Mouse (Mus musculus) spleen, adult 2 months (tissue): ENCODE results near the gene Slain1. TPM values are rescaled to one million over a fixed set of nuclear protein-coding genes. Genes with fewer than 3 reads are reported as not detected.

Source experiments
- DNase-seq, 2 experiments: peaks; one replicate each; pipeline versions ENCODE4 v3.0.0 to v3.0.0-alpha.2; 2012 to 2021; ENCODE audit warnings: low spot score in 2 of 2, low read depth in 1 of 2
- H3K27ac ChIP-seq: fragments of 200-500 bp; 2 replicates; pipeline ENCODE4 v1.5.1; 2012; ENCODE audit warnings: low read length, inconsistent platforms; ENCODE audit not compliant: insufficient read depth
- H3K27me3 ChIP-seq: fragments of 200-500 bp; 2 replicates; pipeline ENCODE4 v1.6.1; 2012; ENCODE audit warnings: mild to moderate bottlenecking, moderate library complexity, low read length, inconsistent platforms; ENCODE audit not compliant: control insufficient read depth, insufficient read depth
- H3K36me3 ChIP-seq: fragments of 200-500 bp; 2 replicates; pipeline ENCODE4 v1.6.1; 2012; ENCODE audit warnings: mild to moderate bottlenecking, low read length, inconsistent platforms; ENCODE audit not compliant: control insufficient read depth, insufficient read depth
- H3K4me1 ChIP-seq: fragments of 200-500 bp; 2 replicates; pipeline ENCODE4 v1.6.1; 2011; ENCODE audit warnings: inconsistent platforms; ENCODE audit not compliant: control insufficient read depth, insufficient read depth, insufficient read length
- H3K4me3 ChIP-seq: fragments of 200-500 bp; 2 replicates; pipeline ENCODE4 v1.5.1; 2011; ENCODE audit warnings: mild to moderate bottlenecking, inconsistent platforms; ENCODE audit not compliant: insufficient read depth, insufficient read length; ENCODE audit errors: extremely low read depth
- CTCF ChIP-seq: fragments of 200-500 bp; IDR thresholded peaks from 2 replicates; pipeline ENCODE4 v1.5.1; 2011; ENCODE audit warnings: mild to moderate bottlenecking, inconsistent platforms; ENCODE audit not compliant: insufficient read depth, insufficient read length, insufficient replicate concordance; ENCODE audit errors: extremely low read depth
- POLR2A ChIP-seq: fragments of 200-500 bp; IDR thresholded peaks from 2 replicates; pipeline ENCODE4 v1.6.1; 2011; ENCODE audit warnings: low read depth, low read length, inconsistent platforms
- WGBS: fragments of 180-500 bp; shearing (Covaris S2); methylation state at CpG from one replicate; pipeline ENCODE4 v1.1.7; 2018; 5-methylcytosine and 5-hydroxymethylcytosine counted together
- polyA plus RNA-seq: library from polyadenylated mRNA; depleted of rRNA; stranded (reverse); fragments of >200 nt; gene quantifications from 2 replicates; pipeline ENCODE4 v1.2.3, GENCODE M21; 2012

Slain1 gene
- polyA plus RNA-seq, 1 experiment = 15.0 TPM

GRCm38 (mm10) chr14:103663026-103663425 is 13.0 kb downstream of the Slain1 start:
- peaks cover 8% of the 10 kb centered on the region for H3K36me3 ChIP-seq
- TF ChIP-seq POLR2A = no peak
- H3K4me3 ChIP-seq = no peak overlapping the region
- peak in 1 of 2 experiments; percentile 12 for DNase-seq
- H3K4me1 ChIP-seq = no peaks in the 10 kb centered on the region; the same call in 1 of the 2 replicates
- no peak overlapping the region for H3K27ac ChIP-seq
- H3K27me3 ChIP-seq = no peaks in the 10 kb centered on the region
- WGBS = 58% methylated on average over 7 of the region's 7 CpGs

DNA sequence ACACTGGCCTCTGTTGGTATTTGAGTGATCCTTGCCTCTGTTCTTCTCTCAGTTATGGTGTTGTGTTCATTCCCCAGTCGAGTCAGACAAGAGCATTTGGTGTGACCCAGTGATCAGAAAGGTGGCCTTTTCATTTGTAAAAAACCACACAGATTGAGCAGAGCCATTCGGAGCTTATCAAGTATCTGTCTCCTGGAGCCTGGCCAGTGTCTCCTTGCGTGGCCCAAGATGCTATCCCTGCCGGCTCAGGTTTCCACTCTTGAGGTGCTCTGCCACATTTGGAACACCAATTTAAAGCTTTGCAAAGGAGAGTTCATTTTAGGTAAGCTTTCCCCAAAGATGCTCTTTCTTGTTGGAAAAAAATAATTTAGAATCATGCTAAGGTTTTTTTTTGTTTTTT is 14.4 kb downstream of the Slain1 start:
- no peaks in the 10 kb centered on the region; the same call in 1 of the 2 replicates for H3K4me1 ChIP-seq
- TF ChIP-seq CTCF (no peak), POLR2A (no peak)
- DNase-seq = no peak
- H3K36me3 ChIP-seq = peaks cover 4% of the 10 kb centered on the region
- H3K4me3 ChIP-seq = no peak overlapping the region
- H3K27me3 ChIP-seq = no peaks in the 10 kb centered on the region
- WGBS = 82% methylated on average over 4 of the region's 4 CpGs
- no peak overlapping the region for H3K27ac ChIP-seq

DNA sequence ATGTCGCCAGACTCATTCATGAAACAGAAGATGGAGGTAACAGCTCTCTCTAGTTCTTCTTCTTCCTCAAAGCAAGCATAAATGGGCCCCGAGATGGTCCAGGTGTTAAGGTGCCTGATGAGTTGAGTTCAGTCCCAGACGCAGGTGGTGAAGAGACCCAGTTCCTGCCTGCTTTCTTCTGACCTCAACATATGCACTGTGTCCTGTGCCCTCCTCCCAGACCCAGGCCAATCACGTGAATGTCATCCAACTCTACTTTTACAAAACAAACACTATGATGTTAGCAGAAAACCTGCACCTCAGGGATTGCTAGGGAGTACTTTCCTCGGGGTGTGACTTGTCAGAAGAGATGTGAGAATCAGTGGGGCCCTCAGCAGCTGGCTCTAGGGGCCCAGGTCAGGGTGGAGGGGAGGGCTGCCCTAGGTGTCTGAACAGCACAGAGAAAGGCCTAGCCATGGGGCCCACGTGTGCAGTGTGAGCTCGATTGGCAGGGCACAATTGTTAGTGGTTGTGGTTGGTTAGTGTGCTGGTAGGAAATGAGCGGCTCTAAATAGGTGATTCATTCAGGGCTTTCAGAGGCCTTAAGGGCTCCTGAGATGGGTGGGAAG is 16.4 kb downstream of the Slain1 start:
- H3K27me3 ChIP-seq = no peaks in the 10 kb centered on the region
- no peak overlapping the region for H3K4me3 ChIP-seq
- H3K27ac ChIP-seq = no peak overlapping the region
- DNase-seq = no peak
- no peak for TF ChIP-seq CTCF
- no peak for TF ChIP-seq POLR2A
- WGBS = 51% methylated on average over 8 of the region's 8 CpGs
- H3K36me3 ChIP-seq = peaks cover 5% of the 10 kb centered on the region
- no peaks in the 10 kb centered on the region; the same call in 1 of the 2 replicates for H3K4me1 ChIP-seq

- no peaks in the 10 kb centered on the region; the same call in 1 of the 2 replicates for H3K4me1 ChIP-seq
- TF ChIP-seq POLR2A (no peak), CTCF (no peak)
- 91% methylated on average over 8 of the region's 8 CpGs for WGBS
Observed at GRCm38 (mm10) chr14:103667036-103667435, 17.0 kb downstream of the Slain1 start.

GRCm38 (mm10) chr14:103679395-103680217 is 29.6 kb downstream of the Slain1 start:
- WGBS = 82% methylated on average over 18 of the region's 18 CpGs

More at GRCm38 (mm10) chr14:103667036-103667435, 17.0 kb downstream of the Slain1 start:
- no peak overlapping the region for H3K4me3 ChIP-seq
- no peak for DNase-seq
- peaks cover 4% of the 10 kb centered on the region; the same call in 1 of the 2 replicates for H3K36me3 ChIP-seq
- H3K27me3 ChIP-seq = no peaks in the 10 kb centered on the region
- H3K27ac ChIP-seq = no peak overlapping the region

DNA sequence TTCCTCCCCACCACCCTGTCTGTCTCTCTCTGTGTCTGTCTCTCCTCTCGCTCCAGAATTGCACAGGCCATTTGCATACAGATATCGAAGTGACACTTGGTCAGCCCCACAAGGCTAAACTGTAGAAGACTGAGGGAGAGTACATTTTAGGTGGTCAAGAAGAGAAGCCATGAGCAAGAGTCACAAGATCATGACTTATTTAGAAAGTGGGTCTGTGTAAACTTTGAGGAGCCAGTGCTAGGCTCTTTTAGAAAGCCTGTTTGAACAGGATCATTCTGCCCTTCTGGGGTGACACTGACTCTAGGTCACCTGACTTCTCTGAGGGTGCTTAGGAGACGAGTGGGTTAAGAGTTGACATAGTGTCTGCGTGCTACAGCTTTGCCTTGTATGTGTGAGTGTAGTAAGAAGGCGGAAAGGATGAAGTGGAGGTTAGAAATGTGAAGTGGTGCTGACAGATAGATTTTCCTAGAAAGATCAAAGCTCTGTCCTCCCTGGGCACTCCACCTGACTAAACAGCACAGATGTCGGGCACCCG is 30.3 kb downstream of the Slain1 start:
- no peaks in the 10 kb centered on the region for H3K27me3 ChIP-seq
- 89% methylated on average over 7 of the region's 7 CpGs for WGBS
- no peaks in the 10 kb centered on the region for H3K4me1 ChIP-seq
- no peaks in the 10 kb centered on the region; the same call in 1 of the 2 replicates for H3K36me3 ChIP-seq
- no peak for TF ChIP-seq CTCF
- no peak for DNase-seq
- no peak overlapping the region for H3K4me3 ChIP-seq
- no peak overlapping the region for H3K27ac ChIP-seq

More at GRCm38 (mm10) chr14:103679395-103680217, 29.6 kb downstream of the Slain1 start:
- H3K4me1 ChIP-seq = no peaks in the 10 kb centered on the region
- DNase-seq = no peak
- TF ChIP-seq POLR2A (no peak), CTCF (no peak)
- no peak overlapping the region for H3K4me3 ChIP-seq
- no peaks in the 10 kb centered on the region for H3K27me3 ChIP-seq
- no peaks in the 10 kb centered on the region; the same call in 1 of the 2 replicates for H3K36me3 ChIP-seq
- no peak overlapping the region for H3K27ac ChIP-seq
